Mouse (Mus musculus): ENCODE results near the gene Yae1d1. TPM values are rescaled to one million over a fixed set of nuclear protein-coding genes. Genes with fewer than 3 reads are reported as not detected.
A peak's percentile ranks its signal among the peaks of the same experiment; 100 is the strongest.

Gene Yae1d1
- polyA plus RNA-seq, 1 experiment from 2014 or later, result 93.0 TPM

GRCm38 (mm10) chr13:17943306-17944077 lies 49.7 kb downstream of the Yae1d1 start:
- ATAC-seq, result peak; percentile 71
- WGBS, result under 1% methylated on average over 46 of the region's 70 CpGs

GRCm38 (mm10) chr13:17942338-17942737 lies 50.8 kb downstream of the Yae1d1 start:
- H3K27ac ChIP-seq (ENCODE audit: low read length), result no peak overlapping the region
- H3K9ac ChIP-seq (replicated peaks; ENCODE audit: low read depth, low read length), result no peak overlapping the region
- H3K27me3 ChIP-seq (replicated peaks; ENCODE audit: control insufficient read depth, insufficient read depth, low read length), result no peaks in the 10 kb centered on the region
- WGBS, result 78% methylated on average over 6 of the region's 6 CpGs
- H3K36me3 ChIP-seq (ENCODE audit: control insufficient read depth, insufficient read depth), result no peaks in the 10 kb centered on the region
- H3K4me1 ChIP-seq (replicated peaks; ENCODE audit: control insufficient read depth, insufficient read depth, low read length), result peaks cover 11% of the 10 kb centered on the region
- no peaks in the 10 kb centered on the region for H3K9me3 ChIP-seq (ENCODE audit: control insufficient read depth, low read length)
- peak overlapping the region; percentile 26 for H3K4me2 ChIP-seq (ENCODE audit: low read length)
- no peak overlapping the region for H3K4me3 ChIP-seq (replicated peaks; ENCODE audit: low read length)
- ATAC-seq, result no peak

More at GRCm38 (mm10) chr13:17943306-17944077, 49.7 kb downstream of the Yae1d1 start:
- Histone ChIP-seq H3K27ac (ENCODE audit: low read length) (peak overlapping the region; percentile 95), H3K27me3 (replicated peaks; ENCODE audit: control insufficient read depth, insufficient read depth, low read length) (no peaks in the 10 kb centered on the region), H3K9ac (replicated peaks; ENCODE audit: low read depth, low read length) (peak overlapping the region; percentile 95), H3K4me3 (replicated peaks; ENCODE audit: low read length) (peak overlapping the region; percentile 61), H3K9me3 (ENCODE audit: control insufficient read depth, low read length) (no peaks in the 10 kb centered on the region), H3K36me3 (ENCODE audit: control insufficient read depth, insufficient read depth) (no peaks in the 10 kb centered on the region), H3K4me2 (ENCODE audit: low read length) (peak overlapping the region; percentile 67), H3K4me1 (replicated peaks; ENCODE audit: control insufficient read depth, insufficient read depth, low read length) (peaks cover 11% of the 10 kb centered on the region)

Other genes starting within 250 kb of the Yae1d1 start
- 14.6 and 14.8 TPM in 2 replicates for gene Cdk13, start 188.3 kb downstream of the Yae1d1 start, polyA plus RNA-seq (2015; fragmentation: Nextera tagmentation; extraction: Ambion mirVana)
- gene Rala, start 49.1 kb downstream of the Yae1d1 start, polyA plus RNA-seq (2015; fragmentation: Nextera tagmentation; extraction: Ambion mirVana), result 198 and 209 TPM in 2 replicates

Data from forebrain, embryonic 16.5 days (tissue).